Mouse (Mus musculus) hindbrain, embryonic 10.5 days (tissue): Measurements from ENCODE around the gene Notch3. TPM values are rescaled to one million over a fixed set of nuclear protein-coding genes. Genes with fewer than 3 reads are reported as not detected.
"Not testable (repeated sequence)": the region's sequence is repeated elsewhere in the genome, so short reads cannot be mapped to it uniquely, and the experiment has no call there.

Experiments used
- DNase-seq: peaks from one replicate; pipeline ENCODE4 v3.0.0-alpha.2; 2017; ENCODE audit warnings: low spot score
- H3K27ac ChIP-seq: fragments of 300-500 bp; sonication (generic); 2 replicates; pipeline ENCODE4 v1.5.1; 2016; ENCODE audit warnings: mild to moderate bottlenecking, moderate library complexity
- H3K27me3 ChIP-seq: fragments of 300-500 bp; sonication (generic); 2 replicates; pipeline ENCODE4 v1.6.1; 2016; ENCODE audit warnings: mild to moderate bottlenecking; ENCODE audit not compliant: poor library complexity, insufficient read depth, severe bottlenecking
- H3K36me3 ChIP-seq: fragments of 300-500 bp; sonication (generic); 2 replicates; pipeline ENCODE4 v1.6.1; 2016; ENCODE audit warnings: mild to moderate bottlenecking, moderate library complexity
- H3K4me1 ChIP-seq: fragments of 300-500 bp; sonication (generic); replicated peaks from 2 replicates; pipeline ENCODE4 v1.6.1; 2016; ENCODE audit warnings: mild to moderate bottlenecking
- H3K4me3 ChIP-seq: fragments of 300-500 bp; sonication (generic); 2 replicates; pipeline ENCODE4 v1.5.1; 2016; ENCODE audit warnings: mild to moderate bottlenecking, moderate library complexity
- H3K9me3 ChIP-seq: fragments of 300-500 bp; sonication (generic); 2 replicates; pipeline ENCODE4 v1.6.1; 2016; ENCODE audit warnings: mild to moderate bottlenecking, moderate library complexity
- WGBS: fragments of 180-500 bp; shearing (Covaris S2); methylation state at CpG from one replicate; pipeline ENCODE4 v1.1.7; 2016; 5-methylcytosine and 5-hydroxymethylcytosine counted together
- polyA plus RNA-seq: library from polyadenylated mRNA; unstranded; fragments of >200 nt; fragmentation: Nextera tagmentation; extraction: Ambion mirVana; gene quantifications from 2 replicates; pipeline ENCODE4 v1.2.1, GENCODE M21; 2016

Notch3 gene
- polyA plus RNA-seq, 1 experiment from 2014 or later = 26.0 TPM

DNA sequence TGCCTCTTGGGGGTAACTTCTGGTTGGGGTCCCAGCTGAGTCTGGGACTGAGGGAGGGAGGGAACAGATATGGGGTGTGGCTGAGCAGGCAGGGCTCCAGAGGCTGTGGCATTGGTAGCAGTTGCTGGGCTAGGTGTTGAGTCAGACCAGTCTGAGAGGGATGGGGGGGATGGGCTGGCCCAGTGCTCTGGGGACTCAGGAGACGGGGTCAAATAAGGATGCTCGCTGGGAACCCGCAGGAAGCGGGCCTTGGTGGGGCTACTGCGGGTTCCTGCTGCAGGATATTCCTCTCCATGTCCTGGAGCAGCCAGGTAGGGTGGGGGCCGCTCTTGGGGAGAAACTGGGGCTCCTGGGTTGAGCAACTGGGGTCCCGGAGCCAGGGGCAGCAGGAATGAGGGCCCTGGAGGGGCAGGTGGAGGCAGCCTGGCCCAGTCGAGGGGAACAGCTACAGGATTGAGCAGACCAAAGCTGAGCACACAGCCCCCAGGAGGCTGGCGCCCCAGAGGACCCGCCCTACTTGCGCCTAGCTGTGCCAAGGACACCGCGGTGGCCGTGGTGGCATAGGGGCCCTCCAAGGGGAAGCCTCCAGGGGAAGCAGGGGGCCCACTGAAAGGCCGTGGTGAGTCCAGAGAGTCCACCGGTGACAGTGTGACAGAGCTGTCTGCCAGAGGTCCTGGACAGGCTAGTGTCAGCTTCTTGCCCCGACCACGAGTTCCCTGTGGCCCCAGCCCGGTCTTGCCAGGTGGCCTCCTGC, 44.6 kb downstream of the Notch3 start:
- 79% methylated on average over 19 of the region's 19 CpGs for WGBS
- no peak for DNase-seq
- H3K4me1 ChIP-seq = peaks cover 17% of the 10 kb centered on the region
- peaks cover 3% of the 10 kb centered on the region for H3K27me3 ChIP-seq
- no peak overlapping the region for H3K27ac ChIP-seq
- no peaks in the 10 kb centered on the region for H3K9me3 ChIP-seq
- H3K4me3 ChIP-seq = no peak overlapping the region
- H3K36me3 ChIP-seq = peaks cover 67% of the 10 kb centered on the region

DNA sequence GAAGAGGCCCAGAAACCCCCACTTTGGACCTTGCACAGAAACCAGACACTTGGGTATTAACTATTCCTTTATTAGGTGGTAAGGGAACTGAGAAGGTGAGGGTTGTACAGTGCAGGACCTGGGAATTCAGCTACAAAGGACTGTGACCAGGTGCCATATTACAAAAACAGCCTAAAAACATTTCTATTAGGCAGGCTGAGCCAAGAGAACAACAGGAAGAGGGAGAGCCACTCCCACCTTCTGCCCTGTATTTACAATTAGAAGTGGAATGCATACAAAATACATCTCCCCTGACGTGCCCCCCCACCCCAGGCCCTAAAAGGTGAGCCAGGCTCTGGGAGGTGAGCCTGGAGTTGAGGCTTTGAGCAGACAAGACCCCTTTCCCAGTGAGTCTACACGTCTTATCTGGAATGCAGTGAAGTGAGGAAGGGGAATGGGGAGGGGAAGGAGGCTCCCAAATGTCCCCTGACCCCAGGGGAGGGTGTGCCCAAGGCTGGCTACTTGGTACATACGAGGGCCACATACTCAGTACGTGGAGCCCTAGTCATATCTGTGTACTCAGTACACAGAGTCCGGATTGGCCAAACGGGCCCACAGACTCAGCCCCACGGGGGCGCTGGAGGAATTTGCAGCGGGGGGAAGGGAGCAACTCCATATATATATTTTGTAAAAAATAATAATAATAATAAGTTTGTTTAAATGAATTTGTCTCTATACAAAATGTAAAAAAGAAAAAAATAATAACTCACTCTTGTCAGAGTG, 45.7 kb downstream of the Notch3 start:
- WGBS = 86% methylated on average over 9 of the region's 9 CpGs
- Histone ChIP-seq H3K36me3 (peaks cover 57% of the 10 kb centered on the region), H3K4me3 (no peak overlapping the region), H3K4me1 (peaks cover 18% of the 10 kb centered on the region), H3K27ac (no peak overlapping the region), H3K9me3 (no peaks in the 10 kb centered on the region), H3K27me3 (peaks cover 14% of the 10 kb centered on the region)
- DNase-seq = no peak

DNA sequence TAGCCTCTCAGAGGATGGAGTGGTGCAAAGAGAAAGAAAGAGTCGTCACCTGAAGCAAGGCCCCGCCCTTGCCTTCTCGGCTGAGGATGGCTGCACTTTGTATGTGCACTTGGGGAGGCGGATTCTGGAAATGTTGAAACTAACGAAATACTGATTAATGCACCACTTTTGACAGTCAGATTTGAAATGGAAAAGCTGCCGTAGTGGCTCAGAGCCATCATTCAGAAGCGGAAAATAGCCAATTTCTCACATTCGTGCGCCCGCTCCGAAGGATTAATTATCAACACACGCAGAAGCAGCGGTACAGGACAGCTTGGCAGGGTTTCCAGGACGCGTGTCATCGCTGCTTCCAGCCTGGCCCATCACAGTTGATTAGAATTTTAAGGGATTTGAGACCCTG, 47.5 kb downstream of the Notch3 start:
- H3K9me3 ChIP-seq = no peaks in the 10 kb centered on the region
- H3K27me3 ChIP-seq = peaks cover 29% of the 10 kb centered on the region
- H3K4me3 ChIP-seq = no peak overlapping the region
- H3K4me1 ChIP-seq = peaks cover 22% of the 10 kb centered on the region
- H3K36me3 ChIP-seq = peaks cover 41% of the 10 kb centered on the region
- 87% methylated on average over 16 of the region's 16 CpGs for WGBS
- H3K27ac ChIP-seq = no peak overlapping the region
- no peak for DNase-seq

DNA sequence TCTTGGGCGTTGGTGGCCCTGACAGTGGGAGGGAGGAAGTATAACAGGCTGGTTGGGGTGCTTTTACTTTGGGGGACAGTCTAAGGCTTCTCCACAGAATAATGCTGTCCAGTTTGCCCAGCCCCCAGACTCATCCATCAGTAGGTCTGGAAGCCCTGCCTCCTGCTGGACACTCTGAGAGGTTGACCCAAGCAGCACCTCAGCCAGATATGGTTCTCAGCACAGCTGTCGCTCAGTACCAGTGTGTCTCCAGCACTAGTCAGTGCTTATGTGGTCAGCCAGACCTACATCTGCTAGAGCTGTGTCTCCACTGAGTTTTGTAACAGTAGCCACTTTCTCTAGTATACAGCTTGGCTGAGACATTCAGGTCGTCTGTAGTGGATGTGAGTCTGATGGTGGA, 48.2 kb downstream of the Notch3 start:
- peaks cover 34% of the 10 kb centered on the region for H3K36me3 ChIP-seq
- no peaks in the 10 kb centered on the region for H3K9me3 ChIP-seq
- H3K4me3 ChIP-seq = peak overlapping the region; percentile 29
- H3K27ac ChIP-seq = no peak overlapping the region
- peaks cover 36% of the 10 kb centered on the region for H3K27me3 ChIP-seq
- peak; percentile 44 for DNase-seq
- H3K4me1 ChIP-seq = peaks cover 29% of the 10 kb centered on the region
- WGBS = 21% methylated on average over 3 of the region's 3 CpGs

DNA sequence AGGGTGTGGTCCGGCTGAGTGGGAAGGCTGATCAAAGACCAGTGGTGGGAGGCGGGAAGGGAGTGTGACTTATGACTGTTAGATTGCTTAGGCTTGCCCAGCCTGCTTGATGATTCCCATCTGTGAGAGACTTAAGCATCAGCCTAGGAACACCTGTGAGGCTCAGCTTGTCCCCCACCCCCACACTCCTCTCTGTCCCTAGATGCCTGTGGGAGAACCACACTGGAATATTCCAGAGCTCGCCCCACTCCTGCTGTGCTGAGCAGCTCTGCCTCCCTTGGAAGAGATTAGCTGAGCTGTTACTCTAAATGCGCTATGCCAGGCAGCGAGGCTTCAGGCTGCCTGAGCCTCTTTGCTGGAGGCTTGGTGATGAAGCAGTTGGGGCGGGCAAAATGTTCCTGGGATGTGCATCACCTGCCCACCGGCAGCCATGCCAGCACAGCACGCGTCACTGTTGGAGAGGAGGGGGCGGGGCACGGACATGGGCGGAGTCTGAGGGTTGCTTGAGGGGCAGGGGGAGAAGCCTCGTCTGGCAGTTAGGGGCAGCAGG, 48.7 kb downstream of the Notch3 start:
- WGBS = 11% methylated on average over 13 of the region's 13 CpGs
- H3K9me3 ChIP-seq, H3K27ac ChIP-seq: not testable (repeated sequence)
- Histone ChIP-seq H3K4me3 (peak overlapping the region; percentile 29), H3K27me3 (peaks cover 42% of the 10 kb centered on the region), H3K4me1 (peaks cover 34% of the 10 kb centered on the region), H3K36me3 (peaks cover 29% of the 10 kb centered on the region)
- DNase-seq = peak; percentile 68

DNA sequence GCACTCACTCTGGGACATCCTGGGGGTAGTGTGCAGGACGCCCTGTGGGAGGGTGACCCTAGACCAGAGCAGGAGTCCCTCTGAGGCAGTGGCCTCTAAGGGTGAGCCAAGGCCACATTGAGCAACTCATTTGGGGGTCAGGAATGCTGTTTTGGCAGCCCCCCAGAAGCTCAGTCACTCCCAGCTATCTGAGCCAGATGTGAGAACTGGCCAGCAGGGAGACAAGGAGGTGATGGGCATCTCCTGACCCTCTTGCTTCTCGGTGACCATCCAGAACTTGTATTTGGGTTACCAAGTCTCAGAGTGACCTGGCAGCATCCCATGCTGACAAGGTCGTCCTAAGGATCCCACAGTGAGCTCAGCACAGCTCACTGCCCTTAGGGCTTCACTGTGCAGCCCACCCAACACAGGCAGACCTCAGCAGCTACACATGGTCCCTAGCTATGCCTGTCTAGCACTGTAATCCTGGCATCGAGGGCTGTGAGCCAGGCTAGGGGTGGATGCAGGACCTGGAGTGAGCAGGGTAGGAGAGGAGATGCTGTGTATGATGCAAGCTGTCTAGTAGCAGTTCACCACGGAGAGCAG, 49.3 kb downstream of the Notch3 start:
- Histone ChIP-seq H3K27ac (no peak overlapping the region), H3K4me3 (no peak overlapping the region), H3K27me3 (peaks cover 46% of the 10 kb centered on the region), H3K9me3 (no peaks in the 10 kb centered on the region), H3K4me1 (peaks cover 36% of the 10 kb centered on the region), H3K36me3 (peaks cover 23% of the 10 kb centered on the region)
- WGBS = 49% methylated on average over 5 of the region's 5 CpGs
- DNase-seq = no peak

DNA sequence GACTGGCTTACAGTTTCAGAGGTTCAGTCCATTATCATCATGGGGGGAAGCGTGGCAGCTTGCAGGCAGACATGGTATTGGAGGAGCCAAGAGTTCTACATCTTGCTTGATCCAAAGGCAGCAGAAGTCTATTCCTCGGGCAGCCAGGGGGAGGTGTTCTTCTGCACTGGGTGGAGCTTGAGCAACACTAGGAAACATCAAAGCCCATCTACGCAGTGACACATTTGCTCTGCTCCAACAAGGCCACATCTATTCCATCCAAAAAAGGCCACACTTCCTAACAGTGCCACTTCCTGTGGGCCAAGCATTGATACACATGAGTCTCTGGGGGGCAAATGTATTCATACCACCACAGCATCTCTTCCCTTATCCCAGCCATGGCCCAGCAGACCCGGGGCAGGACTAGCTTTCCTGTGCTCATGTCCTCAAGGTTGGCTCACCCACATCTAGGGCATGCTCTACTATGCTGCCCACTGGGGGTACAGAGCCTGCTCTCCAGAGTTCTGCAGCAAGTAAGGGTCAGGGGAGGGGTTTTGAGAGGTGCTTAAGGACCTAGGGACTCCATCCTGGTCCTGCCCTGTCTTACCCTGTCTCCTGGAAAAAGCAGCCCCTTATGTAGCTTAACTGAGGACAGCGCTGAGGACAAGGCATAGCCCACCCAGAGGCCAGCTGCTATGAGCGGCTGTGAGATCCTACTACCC, 49.9 kb downstream of the Notch3 start:
- H3K36me3 ChIP-seq = peaks cover 16% of the 10 kb centered on the region
- no peaks in the 10 kb centered on the region for H3K9me3 ChIP-seq
- H3K27me3 ChIP-seq = peaks cover 49% of the 10 kb centered on the region
- WGBS = 83% methylated on average over 6 of the region's 6 CpGs
- no peak overlapping the region for H3K4me3 ChIP-seq
- no peak for DNase-seq
- no peak overlapping the region for H3K27ac ChIP-seq
- H3K4me1 ChIP-seq = peaks cover 36% of the 10 kb centered on the region

DNA sequence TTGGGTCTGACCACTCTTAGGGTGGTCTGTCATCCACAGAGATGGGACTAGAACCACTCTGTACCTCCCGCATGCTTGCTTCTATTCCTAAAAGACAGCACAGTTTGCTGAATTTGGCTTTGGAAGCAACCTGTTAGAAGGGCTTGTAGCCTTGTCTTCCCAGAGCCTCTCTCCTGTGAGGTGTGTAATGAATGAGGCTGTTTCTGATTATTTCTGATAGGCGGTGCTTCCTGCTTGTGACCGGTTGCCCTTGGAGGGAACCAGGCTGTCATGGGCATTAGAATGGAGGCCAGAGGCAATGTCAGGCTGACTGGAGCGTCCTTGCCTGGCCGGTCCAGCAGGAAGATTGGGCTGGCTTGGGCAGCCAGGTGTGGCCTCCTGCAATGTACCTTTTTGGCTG, 52.2 kb downstream of the Notch3 start:
- H3K4me1 ChIP-seq = peaks cover 44% of the 10 kb centered on the region

DNA sequence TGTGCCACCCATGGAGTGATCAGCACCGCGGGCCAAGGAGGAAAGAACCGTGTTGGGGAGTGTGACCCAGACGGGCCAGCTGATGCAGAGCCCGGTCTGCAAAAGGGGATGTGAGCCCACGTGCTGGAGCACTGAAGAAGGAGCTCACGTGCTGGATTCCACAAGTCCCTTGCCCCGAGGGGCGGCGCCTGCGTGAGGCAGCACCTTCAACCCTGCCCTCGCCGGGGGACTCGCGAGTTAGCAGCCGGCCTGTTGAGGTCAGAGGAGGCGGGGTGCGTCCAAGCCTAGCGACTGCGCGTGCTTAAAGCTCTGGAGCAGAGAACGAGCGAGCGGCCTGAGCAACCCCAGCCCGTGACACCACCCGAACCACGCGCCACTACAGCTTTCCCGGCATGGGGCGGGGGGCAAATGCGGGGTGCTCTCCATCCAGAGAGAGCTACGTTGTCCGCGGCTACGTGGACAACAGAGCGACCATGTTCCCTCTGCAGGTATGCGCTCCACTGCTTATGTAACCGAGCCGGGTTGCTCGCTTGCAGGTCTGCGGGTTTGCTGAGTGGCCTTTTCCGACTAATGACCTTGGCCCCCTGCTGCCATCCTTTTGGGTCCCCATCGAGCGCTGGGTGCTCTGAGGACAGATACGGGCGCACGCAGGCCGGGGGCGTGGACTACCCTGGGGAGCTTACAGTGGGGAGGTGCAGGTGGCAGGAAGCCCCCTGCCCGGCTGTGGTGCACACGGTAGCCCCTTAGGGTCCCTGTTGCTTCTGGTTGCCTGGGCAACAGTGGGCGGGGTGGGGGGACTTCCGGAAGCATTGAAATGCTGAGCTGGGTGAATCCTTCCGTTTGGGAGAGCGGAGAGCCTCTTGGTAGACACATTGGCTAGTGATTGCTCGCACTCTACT, 52.9 kb downstream of the Notch3 start:
- no peaks in the 10 kb centered on the region for H3K36me3 ChIP-seq
- H3K27ac ChIP-seq = peak overlapping the region; percentile 73
- WGBS = under 1% methylated on average over 56 of the region's 56 CpGs
- H3K27me3 ChIP-seq = peaks cover 68% of the 10 kb centered on the region
- peak overlapping the region; percentile 63 for H3K4me3 ChIP-seq
- no peaks in the 10 kb centered on the region for H3K9me3 ChIP-seq
- peak; percentile 63 for DNase-seq
- H3K4me1 ChIP-seq = peaks cover 45% of the 10 kb centered on the region

More for the DNA sequence above, 52.2 kb downstream of the Notch3 start:
- 58% methylated on average over 5 of the region's 5 CpGs for WGBS
- H3K9me3 ChIP-seq, DNase-seq, H3K36me3 ChIP-seq: not testable (repeated sequence)
- peaks cover 66% of the 10 kb centered on the region for H3K27me3 ChIP-seq
- peak overlapping the region; percentile 63 for H3K4me3 ChIP-seq
- H3K27ac ChIP-seq = 0 out of 2 replicates have a peak overlapping the region, but pooled peaks have one; percentile 73

DNA sequence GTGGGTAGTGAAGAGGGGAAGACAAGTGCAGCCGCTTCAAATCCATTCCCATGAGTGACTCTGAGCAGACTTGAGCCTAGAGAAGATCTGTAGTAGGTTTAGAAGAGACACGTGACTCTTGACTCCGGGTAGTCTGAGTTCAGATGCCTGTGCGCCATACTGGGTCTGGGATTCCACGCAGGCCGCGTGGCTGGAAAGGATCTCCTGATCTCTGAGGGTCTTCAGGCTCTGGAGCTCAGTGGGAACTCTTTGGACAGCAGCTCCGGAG, 53.5 kb downstream of the Notch3 start:
- Histone ChIP-seq H3K4me1 (peaks cover 44% of the 10 kb centered on the region), H3K27ac (peak overlapping the region; percentile 73; the same call in 1 of the 2 replicates)

DNA sequence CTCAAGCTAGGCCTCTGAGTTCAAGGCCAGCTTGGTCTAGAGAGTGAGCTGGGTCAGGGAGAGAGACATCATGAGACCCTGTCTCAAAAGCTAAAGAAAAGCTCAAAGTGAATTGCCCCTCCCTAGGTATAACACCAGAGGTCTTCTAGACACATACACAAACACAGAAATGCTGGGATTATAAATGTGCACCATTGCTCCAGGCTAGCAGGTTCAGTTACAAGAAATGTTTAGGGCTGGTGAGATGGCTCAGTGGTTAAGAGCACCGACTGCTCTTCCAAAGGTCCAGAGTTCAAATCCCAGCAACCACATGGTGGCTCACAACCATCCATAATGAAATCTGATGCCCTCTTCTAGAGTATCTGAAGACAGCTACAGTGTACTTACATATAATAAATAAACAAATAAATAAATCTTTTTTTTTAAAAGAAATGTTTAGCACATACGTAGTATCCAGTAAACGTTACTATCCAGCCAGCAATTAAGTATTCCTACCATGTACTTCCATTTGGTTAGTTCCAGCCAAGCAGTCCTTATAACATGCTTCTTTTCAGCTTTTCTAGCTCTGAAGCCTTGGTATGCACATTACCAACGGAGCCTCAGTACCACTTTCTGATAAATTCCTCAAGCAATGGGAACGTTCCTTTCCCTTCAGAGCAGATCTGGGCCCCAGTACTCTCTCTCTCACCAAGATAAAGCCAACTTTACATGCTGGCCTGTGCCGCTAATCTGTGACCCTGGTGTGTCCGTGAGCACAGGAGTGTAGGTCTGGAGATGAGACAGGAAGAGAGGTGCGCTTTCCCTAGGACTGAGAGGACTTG, 54.0 kb downstream of the Notch3 start:
- WGBS = 59% methylated on average over 8 of the region's 8 CpGs
- Histone ChIP-seq H3K27me3 (peaks cover 68% of the 10 kb centered on the region), H3K9me3 (no peaks in the 10 kb centered on the region), H3K4me1 (peaks cover 41% of the 10 kb centered on the region), H3K36me3 (no peaks in the 10 kb centered on the region), H3K4me3 (peak overlapping the region; percentile 63), H3K27ac (0 out of 2 replicates have a peak overlapping the region, but pooled peaks have one; percentile 73)
- DNase-seq = no peak

More for the DNA sequence above, 53.5 kb downstream of the Notch3 start:
- no peaks in the 10 kb centered on the region for H3K36me3 ChIP-seq
- H3K4me3 ChIP-seq = peak overlapping the region; percentile 63
- H3K9me3 ChIP-seq = no peaks in the 10 kb centered on the region
- no peak for DNase-seq
- H3K27me3 ChIP-seq = peaks cover 68% of the 10 kb centered on the region
- WGBS = 5% methylated on average over 8 of the region's 8 CpGs
